Mouse (Mus musculus): Measurements from ENCODE around the gene 1700017B05Rik. TPM values are rescaled to one million over a fixed set of nuclear protein-coding genes. Genes with fewer than 3 reads are reported as not detected.
A peak's percentile ranks its signal among the peaks of the same experiment; 100 is the strongest.

1700017B05Rik gene
- total RNA-seq, 2 experiments from 2014 or later = 10.2 to 12.8 TPM

DNA sequence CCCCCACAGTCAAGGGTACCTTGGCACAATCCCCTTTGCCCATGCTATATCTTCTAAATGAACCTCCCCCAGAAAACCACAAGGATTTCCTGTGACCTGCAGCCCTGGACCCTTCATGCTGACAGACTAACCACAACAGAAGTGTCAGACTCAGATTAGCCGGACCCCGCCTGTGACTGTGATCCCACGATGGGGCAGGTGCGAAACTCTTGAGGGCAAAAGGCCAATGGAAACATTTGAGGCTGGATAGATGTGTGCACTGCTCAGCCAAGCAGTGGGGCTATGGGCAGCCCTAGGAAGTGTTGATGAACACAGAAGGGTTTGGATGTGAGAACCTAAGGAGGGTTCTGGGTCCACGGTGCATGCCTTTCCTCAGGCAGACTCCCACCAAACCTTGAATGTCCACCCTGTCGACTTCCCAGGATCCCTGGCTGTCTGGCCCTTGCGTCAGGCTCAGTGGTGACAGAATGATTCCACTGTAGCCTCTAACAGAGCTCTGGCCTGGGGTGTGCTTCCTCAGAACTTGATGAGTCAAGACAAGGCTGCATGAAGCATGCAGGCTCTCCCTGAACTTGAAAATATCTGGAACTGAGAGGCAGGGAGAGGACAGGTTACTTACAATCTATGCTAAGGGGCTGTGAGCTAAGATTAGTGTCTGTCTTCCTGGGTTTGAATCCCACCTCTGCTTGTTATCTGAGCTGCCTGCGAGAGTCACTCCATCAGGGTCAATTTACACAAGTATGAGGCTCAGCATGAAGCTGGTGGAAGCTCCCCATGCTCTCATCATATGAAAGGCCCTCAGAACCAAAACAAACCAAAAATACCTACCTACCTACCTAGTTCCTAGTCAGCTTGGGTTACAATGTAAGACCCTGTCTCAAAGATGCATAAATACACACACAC is 10.7 kb upstream of the 1700017B05Rik start:
- no peak for DNase-seq

DNA sequence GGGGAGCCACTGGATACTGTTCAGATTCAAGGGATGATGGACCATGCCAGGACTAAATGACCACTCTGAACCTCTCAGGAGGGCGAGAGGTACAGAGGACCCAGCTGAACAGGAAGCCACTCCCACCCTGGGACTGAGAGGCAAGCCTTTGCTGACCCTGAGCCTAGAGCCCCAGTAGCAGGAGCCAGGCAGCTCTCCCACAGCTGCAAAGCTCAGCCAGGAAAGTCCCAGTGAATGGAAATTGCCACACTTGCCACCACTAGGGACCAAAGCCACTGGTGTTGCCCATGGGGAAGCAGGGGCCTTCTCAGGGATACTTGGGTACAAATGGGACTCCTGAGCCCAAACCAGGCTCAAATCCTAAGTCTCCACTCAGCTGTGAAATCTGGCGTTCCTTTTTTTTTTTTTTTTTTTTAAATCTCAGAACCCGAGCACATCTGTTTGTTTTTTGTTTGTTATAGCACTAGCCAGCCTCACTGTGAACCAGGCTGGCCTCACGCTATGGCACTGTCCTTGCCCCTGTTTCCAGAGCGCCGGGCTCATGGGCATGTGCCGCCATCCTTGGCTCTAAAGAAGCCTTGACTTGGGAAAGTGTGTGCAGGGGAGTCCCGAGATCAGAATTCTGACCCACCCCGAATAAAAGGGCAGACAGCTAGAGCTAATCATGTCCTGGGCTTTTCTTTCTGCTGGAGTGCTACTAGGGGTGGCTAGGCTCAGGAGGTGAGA is 9.6 kb upstream of the 1700017B05Rik start:
- DNase-seq = no peak

DNA sequence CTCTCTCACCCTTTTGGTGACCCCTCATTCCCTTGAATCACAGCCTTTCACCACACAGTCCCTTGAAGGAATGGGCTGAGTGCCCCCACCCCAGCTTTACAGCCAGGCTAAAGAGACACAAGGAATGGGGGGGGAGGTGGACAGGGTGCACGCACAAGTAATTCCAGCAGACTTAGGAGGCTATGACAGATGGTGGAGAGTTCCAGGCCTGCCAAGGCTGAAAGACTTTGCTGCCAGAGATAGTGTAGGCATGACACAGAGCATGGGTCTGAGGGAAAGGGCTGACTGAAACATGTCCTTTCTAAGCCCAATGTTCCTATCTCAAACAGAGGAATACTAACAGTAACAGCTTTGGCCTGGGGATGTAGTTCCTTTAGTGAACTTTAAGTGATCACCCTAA is 8.7 kb upstream of the 1700017B05Rik start:
- DNase-seq = no peak

DNA sequence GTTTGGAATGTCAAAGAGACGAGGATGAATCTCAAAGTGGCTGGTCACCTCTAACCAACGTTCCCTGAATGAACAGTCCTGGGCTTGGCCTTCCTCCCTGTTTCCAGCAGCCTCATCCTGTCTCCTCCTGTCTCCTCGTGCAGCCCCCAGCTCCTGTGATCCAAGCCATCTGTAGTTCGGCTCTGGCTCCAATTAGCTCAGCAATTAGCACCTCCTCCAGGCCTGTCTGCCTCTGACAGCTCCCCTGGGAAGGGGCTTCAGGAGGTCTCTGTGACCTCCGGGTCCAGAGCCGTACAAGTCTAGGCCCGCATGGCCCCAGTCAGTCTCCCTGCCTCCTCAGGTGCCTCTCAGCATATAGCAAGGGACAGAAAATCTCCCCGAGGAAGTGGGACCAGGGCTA is 8.0 kb upstream of the 1700017B05Rik start:
- no peak for DNase-seq

DNA sequence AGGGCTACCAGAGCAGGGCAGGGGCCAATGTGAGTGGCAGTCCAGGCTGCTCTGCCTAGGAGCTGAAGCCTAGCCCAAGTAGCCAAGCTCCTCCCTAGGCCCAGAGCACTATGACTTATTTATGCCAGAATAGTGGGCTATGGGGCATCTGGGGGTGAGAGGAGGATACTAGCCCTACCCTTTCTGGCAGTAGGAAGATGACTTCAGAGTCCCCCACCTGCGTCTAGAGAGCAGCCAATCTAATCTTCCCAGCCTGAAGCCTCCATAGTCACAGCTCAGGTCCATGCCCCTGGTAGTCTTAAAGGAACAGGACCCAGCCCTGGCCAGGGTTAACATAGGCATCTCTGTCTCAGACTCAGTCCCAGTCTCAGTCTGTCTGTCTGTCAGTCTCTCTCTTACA is 7.0 kb upstream of the 1700017B05Rik start:
- no peak for DNase-seq

DNA sequence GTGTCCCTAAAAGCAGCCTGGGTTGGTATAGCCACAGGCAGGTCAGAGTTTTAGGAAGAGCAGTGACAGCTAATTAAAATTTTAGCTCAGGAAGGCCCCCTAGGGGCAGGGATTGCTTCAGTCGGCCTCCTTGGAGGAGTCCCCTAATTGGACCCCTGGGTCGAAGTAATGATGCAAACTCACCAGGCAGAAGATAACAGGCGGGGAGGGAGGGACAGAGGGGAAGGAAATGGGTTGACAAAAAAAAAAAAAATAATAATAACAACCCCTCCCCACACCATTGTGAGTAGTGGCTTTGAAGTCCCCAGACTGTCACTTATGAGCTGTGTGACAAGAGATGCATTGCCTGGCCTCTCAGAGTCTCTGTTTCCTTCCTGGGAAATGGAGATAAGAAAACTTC is 6.2 kb upstream of the 1700017B05Rik start:
- no peak for DNase-seq

DNA sequence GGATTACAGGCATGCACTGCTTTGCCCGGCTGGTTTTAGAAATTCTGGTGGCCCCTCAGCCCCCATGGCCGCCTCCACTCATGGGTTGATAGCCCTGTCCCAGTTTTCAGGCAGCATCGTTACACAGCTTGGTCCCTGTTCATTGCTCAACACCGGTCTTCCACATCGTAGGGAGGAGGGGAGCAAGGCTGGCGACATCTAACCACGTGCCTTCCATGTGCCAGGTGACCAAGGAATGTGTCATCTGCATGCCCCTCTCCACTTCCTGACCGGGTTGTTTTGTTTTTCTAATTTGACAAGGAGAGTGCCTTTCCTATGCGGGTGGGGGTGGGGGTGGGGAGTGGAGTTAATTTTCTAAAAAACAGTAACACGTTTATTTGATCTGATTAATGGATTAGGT is 5.7 kb upstream of the 1700017B05Rik start:
- DNase-seq = no peak

DNA sequence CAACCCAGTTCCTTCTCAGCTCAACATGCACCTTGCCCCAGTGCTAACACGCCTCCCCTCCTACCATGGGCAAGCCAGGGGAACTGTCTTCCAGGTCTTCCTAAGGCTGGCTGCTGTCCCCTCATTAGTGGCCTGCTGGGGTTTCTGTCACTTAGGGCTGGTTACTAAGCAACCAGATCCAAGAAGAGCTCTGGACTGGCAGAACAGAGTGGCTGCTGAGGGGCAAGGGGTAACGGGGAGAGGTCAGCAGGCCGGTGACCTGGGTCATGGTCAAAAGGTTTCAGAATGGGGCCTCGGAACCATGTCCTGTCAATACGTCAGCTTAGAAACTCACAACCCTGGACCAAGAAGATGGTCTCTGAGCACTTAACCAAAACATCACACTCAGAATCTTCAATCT is 5.0 kb upstream of the 1700017B05Rik start:
- DNase-seq = no peak

DNA sequence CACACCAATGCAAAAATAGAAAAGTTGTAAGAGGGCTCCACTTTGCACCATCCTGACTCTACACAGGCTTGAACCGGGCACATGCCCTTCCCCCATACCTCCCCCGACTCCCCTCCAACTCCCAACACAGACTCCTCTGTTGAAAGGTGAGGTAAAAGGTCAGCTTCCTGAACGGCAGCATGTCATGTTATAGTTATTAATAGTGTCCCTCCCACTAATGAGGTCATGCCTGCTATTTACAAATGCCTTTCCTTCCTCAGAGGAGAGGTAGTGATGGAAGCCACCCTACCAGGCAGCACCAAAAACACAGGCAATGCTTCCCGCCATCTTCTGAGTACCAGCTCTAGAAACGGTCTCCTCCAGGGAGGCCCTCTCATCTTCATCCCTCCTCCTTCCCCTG is 2.7 kb upstream of the 1700017B05Rik start:
- no peak for DNase-seq

DNA sequence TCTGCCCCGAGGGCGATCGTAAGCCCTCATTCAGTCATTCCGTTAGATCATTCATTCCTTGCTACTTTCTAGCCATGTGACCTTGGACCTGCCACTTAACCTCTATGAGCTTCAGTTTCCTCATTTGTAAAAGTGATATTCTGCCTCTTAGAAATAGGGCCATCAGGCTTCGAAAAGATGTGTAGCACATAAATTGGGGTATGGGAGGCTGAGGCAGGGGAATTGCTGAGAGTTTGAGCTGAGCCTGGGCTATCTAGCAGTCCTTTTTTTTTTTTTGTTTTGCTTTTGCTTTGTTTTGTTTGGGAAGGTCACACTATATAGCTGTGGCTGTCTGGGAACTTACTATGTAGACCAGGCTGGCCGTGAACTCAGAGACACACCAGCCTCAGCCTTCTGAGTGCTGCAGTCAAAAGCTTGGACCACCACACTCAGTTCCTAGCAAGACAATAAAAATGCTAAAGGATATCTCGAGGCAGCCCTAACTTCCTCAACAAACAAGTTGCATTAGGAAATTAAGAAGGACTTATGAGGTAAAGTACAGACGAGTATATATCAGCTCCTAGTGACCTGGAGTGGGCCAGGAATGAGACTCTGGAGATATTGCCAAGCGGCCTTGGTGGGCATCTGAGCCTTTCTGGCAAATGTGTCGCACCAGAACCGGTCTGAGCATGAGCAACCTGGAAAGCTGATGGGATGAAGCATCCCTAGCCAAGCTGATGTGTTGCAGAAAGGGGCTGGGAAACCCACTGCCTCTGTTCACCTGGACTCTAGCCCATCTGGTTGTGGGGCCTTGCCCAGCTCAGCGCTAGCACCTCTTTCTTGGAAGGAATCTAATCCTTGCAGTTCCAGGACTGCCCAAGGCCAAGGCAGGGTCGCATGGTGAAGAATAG is 628 bp upstream of the 1700017B05Rik start:
- DNase-seq = no peak

DNA sequence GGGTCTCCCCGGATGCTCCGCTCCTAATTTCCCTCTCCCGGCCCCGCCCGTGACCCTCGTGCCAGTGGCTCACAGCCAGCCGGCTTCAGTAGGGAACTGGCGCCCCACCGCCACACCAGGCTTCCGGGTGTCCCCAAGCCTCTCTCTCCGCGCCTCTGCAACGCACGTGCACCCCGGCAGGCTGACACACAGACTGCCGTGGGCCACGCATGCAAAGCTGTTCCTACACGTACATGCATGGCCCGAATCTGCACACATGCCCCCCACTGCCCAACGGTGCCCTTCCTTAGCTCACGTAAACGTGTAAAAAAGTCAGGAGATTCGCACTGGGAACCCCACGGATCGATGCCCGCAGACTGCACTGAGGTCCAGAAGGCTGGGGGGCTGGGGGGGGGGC is 898 bp downstream of the 1700017B05Rik start:
- DNase-seq = peak; percentile 68

DNA sequence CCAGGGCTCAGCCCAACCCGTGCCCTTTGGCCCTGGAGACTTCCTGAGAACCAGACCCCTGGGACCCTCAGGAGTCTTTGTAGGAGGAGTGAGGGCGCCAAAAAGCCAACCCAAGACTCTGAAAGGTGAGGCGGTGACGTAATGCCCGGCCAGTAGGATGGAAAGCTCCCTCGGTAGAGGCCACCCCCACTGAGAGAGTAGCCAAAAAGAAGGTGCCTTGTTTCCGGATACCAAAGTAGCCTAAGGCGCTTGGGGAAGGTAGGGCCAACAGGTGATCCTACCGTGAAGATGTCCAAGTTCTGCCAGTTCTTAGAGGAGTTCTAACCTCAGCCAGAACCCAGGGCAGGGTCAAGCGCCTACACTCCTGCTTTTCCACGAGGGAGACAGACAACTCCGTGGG is 1.5 kb downstream of the 1700017B05Rik start:
- no peak for DNase-seq

DNA sequence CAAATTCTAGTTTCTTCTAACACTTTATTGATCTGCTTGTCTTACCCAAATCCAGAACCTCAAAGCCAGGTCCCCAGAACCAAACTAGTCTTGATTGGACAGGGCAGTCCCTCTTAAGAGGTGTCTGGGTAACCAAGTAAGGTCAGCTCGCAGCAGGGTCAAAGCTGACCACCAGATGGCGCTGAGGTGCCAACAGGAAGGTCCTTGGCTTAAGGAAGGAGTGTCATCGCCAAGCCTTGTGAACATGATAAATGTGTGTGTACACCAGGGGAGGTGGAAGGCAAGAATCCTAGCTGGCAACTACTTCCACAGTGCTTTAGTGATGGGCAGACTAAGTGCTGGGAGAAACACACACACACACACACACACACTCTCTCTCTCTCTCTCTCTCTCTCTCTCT is 2.7 kb downstream of the 1700017B05Rik start:
- peak; percentile 97 for DNase-seq

DNA sequence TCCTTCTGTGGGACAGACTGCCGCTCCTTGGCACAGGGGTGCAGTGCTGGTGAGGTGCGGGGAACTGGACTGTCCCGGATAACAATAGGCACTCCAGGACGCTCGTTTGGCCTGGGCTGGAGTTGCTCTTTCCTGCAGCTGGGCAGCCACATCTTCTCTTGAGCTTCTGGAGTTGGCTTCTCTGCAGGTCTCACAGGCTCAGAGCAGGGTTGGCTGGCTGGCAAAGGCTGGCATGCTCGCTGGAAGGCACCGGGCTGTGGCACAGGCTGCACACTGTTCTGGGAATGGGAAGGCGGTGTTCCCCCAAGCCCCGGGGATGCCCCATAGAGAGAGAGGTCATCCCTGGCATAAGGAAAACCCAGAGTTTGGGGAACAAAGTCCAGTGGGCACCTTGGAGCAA is 4.8 kb downstream of the 1700017B05Rik start:
- no peak for DNase-seq

DNA sequence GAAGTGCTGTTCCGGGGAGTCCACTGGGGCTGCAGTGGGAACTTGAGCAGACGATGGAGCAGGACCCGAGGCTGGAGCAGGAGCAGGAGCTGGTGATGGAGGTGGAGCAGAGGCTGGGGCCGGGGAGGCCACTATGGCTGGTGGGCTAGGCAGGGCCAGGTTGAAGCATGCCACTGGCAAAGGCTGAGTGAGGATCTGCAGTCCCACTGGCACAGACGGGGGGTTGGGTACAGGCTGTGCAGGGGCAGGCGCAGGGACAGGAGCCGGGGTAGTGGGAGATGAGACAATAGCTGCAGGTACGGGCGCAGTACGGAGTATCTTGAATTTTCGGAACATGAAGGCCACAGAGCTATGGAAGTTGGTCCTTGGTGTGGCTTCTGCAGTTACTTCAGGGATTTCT is 5.6 kb downstream of the 1700017B05Rik start:
- DNase-seq = no peak

DNA sequence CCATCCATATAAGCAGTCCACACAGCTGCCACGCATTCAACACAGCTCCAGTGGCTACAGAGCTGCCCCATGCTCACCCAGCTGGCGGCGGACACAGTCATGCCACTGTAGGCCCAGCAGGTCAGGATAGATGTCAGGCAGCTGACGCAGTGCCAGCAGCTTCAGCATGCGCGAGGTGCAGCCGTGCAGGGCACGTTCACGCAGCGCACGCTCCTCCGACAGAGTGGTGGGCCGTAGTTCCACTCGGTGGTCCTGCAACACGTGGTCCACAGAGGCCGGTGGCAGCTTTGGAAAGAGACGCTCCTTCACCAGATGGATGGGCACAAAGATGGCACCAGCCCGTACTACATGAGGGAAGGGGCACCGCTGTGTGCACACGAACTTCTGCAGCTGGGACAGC is 6.1 kb downstream of the 1700017B05Rik start:
- DNase-seq = no peak

DNA sequence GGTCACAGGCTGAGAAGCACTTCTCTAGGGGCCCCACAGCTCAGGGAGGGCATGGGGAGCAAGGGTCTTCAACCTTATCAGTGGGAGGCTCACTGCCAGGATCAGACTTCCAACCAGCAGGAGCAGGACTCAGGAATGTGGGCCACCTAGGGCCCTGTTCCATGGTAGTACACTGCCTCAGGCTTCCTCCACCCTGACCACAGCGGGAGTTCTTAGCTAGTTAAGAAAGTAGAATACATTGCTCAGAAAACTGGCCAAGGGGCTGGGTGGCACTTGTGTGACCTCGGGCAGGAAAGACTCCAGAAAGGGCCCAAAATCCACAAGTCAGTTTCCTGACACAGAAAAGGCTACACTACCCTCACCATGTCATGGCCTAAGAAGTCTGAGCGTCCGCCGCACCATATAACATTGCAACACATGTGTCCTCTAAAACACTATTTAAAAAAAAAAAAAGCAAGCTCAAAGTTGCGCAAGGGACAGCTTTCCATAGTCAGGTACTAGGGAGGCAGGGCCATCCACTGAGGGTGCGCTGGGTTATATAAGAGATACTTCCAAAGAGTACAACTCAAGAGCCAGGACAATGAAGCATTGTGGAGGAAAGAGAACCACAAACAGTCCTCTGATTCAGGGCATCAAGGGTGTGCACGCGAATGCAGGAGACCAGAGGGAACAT is 7.5 kb downstream of the 1700017B05Rik start:
- no peak for DNase-seq

DNA sequence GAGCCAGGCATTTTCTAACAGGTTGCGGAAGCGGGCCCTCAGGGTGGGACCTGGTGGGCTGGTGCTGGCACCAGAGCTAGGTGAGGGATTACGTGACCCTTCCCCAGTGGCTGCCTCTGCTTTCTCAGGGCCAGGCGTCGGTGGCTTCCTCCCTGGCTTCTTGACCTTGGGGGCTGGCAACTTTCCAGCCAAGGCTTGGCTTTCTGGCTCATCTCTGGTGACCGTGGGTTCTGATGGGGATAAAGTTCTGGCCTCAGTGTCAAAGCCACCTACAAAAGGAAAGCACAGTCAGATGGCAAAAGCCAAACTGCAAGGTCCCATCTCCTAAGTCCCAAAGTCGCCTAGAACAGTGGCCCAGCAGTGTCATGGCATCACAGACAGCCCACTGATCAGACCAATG is 8.4 kb downstream of the 1700017B05Rik start:
- no peak for DNase-seq

DNA sequence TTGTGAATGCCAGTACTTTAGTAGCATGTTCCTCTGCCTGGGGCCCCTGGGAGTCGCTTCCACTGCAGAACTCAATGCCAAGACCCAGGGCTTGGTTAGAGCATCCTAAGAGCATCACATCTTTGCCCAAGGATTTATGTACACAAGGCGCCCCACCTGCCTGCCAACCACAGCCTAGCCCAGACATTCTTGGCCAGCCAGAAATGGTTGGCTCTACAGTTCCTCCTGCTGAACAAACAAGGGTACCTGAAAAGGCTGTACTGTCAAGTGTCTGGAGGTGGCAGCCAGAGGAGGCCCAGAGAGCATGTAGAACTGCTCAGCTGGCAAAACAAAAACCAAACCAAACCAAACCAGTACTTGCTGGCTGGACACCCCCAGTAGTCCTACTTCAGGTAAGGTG is 11.3 kb downstream of the 1700017B05Rik start:
- DNase-seq = no peak

DNA sequence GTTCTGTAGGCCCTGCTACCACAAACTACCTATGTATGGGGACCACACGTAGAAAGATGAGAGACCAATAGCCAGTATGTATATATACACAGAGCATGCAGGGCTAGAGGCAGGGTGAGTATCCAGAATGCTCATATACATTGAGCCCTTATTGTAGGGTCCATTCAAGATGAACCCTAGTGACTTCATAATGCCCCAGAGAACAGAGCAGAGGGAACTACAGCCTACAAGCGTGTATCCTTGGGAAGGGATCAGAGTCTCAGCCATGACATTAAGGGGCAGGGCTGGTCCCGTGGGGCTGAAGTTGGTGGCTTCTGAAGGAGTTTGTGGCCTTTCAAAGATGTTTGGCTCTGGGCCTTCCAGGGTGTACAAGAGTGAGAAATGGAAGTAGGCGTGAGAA is 12.4 kb downstream of the 1700017B05Rik start:
- DNase-seq = no peak

DNA sequence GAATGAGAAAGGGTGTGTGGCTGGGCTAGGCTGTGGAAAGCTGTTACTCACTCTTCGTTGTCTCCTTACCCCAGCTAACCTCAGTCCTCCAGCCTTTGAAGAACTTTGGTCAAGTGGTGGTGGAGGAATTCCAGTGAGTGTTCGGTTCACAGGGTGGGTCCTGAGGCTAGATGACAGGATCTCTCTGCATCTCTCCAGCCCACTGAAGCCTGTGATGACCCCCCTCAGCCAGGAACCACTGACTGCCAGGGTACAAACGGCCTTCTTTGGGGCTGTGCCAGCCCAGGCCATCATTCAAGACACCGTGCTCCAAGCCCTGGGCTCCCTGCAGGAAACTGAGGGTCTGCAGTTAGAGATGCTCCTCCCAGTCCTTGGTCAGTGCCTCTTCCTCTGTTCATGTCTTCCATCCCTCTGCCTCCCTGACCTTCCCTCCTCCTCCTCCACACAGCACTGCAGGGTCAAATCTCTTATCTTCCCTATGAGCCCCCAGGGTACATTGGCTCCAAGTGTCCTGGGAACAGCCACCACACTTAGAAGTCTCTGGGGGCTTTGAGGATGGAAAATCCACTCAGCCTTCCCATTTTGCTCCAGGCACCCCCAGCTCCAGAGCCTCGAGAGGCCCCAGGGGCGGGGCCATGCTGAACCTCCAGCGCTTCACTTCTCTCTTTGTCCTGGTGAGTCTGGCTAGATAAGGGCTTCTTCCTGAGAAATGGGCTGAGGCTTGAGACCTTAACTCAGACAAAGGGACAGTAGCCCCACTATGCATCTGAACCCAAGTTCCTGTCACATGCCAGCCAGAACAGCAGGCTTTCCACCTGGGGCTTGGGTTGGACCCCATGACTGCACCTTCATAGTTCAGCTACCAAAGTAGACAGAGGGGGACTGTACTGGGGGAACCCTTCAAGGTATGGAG is 14.1 kb downstream of the 1700017B05Rik start:
- DNase-seq = no peak
